Mouse (Mus musculus): ENCODE results near the gene Zfyve9.
A peak's percentile ranks its signal among the peaks of the same experiment; 100 is the strongest.

Zfyve9 gene

DNA sequence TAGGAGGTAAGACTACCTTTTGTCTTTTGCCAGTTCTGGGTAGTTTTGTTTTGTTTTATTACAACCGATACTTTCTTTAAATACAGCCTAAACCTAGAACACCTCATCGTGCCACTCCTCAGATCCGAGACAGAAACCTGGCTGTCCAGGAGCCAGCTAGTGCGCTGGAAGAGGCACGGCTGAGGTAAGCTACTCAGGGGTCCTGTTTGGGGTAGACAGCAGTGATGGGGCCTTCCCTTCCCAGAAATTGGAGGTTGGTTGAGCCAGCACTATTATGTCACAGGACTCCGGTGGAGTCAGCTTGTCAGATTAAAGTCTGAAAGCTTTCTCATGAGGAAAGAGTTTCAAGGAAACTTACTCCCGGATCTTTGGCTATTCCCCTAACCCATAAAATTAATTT is 178.7 kb downstream of the Zfyve9 start:
- DNase-seq = no peak

DNA sequence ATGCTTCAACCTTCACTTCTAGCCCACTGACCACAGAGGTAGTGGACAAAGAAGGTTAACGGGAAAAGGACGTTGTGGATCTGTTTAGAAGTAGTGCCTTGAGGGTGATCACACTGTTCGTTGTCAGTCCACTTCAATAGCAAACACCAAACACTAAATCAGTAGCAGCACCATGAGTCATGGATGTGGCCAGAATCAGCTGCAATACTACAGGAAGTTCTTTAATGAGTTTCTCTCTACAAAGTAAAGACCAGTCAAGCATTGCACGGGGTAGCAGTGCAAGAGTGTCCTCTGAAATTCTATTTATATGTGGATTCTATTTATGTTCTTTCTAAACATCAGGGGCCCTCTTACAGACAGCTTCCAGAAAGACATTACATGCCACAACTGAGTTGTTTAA is 182.3 kb downstream of the Zfyve9 start:
- peak in 1 of 2 experiments; percentile 7 for DNase-seq

DNA sequence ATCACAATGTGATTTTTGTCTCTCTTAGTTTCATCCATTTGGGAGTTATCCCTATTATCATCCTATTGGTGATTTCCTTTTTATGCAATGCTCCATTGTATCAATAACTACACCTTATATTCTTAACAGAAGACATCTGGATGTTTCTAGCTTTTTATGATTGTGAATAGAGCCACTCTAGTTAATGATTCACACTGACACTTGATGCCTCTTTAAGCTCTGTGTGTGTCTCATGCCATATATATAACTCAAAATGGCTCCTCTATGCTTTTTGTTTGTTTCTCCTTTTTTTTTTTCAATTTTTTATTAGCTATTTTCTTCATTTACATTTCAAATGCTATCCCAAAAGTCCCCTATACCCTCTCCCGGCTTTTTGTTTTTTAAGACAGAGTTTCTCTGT is 184.8 kb downstream of the Zfyve9 start:
- no peak for DNase-seq

DNA sequence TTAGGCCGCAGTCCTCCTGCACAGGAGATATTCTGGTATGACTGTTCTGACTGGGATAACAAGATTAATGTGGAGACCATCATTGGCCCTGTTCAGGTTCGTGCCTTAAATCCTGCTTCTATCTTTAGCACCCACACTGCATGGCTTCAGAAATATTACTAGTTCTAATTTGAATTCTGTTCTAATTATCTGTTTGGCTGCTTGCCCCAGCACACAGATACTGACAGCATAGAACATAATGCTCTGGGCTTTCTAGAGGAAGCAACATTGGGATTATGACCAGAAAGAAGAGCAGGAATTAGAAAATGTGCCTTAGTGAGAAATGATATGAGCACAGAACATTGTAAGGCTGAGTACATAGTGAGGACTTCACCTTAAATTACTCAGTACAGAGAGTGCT is 187.2 kb downstream of the Zfyve9 start:
- no peak for DNase-seq

Data from B cell, adult 2 months (primary cell).